Mouse (Mus musculus) testis, adult 2 months (tissue): ENCODE measurements around the gene Lst1.

ENCODE experiments used
- CTCF ChIP-seq: fragments of 200-500 bp; IDR thresholded peaks from 2 replicates; pipeline ENCODE4 v1.5.1; 2012; ENCODE audit warnings: low read depth, mild to moderate bottlenecking, inconsistent platforms, low read length, moderate library complexity; ENCODE audit not compliant: control insufficient read depth, insufficient read depth, insufficient replicate concordance
- POLR2A ChIP-seq: fragments of 200-500 bp; IDR thresholded peaks from 2 replicates; pipeline ENCODE4 v1.6.1; 2012; ENCODE audit warnings: low read depth, mild to moderate bottlenecking, inconsistent platforms, low read length, moderate library complexity; ENCODE audit not compliant: control insufficient read depth

DNA sequence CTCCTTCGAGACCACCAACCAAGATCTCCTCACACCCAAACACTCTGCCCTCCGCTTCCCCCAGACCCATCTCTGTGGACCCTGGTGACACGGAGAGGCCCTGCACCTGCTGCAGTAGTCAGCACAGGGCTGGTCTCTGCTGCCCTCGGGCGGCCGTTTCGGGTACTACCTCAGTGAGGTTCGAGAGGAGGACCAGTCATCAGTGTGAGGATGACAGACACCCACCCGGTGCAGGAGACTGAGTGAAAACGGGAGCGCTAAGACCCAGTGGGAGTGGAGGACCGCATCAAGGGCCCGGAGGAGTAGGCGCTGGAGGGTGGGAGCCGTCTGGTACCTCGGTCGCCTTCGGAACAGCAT, 48.1 kb upstream of the Lst1 start:
- TF ChIP-seq CTCF (peak; percentile 94), POLR2A (no peak)
